Mouse (Mus musculus): ENCODE results near the gene Dennd2d.

Gene Dennd2d

DNA sequence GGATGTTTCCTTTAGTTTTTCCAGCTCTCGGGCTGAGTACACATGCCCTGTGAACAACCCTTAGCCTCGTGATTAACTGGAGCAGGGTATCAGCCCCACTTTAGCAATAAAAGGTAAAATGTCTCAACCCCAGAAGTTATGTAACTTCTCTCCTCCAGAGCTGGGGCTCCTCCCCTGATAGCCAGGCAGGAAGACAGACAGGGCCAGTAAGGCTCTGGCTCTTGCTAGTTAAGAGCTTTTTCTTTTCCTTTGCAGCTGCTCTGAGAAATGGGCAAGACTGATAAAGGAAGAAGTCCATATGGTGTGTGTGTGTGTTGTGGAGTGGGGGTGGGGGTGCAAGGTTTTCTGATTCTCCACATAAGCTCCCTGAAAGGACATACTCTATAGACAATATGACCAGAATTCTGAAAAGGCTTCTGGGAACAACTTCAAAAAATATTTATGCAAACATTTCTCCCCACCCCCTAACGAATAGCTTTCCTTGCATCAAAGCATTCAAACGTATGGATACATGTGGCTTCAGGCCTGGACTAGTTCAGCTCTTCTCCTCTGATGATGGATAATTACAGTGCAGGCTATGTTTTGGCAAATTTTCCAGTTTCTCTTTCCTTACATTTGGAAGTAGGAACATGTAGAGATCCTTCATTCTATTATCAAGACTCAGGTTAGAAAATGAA, 14.0 kb downstream of the Dennd2d start:
- DNase-seq (ENCODE audit: low spot score in 2 of 2) = no peak

DNA sequence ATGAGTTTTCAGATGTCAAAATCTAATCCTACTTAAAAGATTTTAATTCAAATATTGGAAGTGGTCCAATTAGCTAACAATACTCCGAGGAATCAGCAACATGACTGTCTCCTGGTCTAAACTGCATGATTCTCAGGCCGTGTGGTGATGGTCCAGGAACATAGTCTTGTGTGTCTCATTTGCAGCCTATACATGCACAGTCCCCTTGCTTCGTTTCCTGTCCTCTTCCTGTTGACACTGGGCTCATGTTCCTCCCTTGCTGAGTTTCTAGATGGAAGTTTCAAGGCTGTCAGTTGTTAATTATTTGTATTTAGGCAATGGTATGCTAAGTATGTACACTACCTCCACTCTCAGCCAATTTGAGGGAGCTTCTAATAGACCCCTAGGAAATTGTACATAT, 14.8 kb downstream of the Dennd2d start:
- no peak for DNase-seq (ENCODE audit: low spot score in 2 of 2)

DNA sequence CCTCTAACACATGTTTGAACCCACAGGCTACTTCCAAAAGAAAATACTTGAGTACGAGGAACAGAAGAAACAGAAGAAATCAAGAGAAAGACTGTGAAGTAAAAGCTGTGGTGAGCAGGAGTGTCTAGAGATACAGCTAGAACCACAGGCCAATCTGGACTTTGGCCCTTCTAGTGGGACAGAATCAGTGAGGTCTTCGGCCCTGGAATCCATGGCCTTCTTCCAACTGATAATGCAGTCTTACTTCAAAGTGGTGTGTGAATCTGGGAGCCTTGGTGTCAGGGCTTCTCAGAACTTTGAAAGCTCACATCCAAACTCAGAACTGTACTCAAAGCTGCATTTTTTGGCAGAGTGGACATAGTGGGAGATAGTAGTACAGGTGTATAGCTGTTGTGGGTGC, 18.3 kb downstream of the Dennd2d start:
- DNase-seq (ENCODE audit: low spot score in 2 of 2) = no peak

DNA sequence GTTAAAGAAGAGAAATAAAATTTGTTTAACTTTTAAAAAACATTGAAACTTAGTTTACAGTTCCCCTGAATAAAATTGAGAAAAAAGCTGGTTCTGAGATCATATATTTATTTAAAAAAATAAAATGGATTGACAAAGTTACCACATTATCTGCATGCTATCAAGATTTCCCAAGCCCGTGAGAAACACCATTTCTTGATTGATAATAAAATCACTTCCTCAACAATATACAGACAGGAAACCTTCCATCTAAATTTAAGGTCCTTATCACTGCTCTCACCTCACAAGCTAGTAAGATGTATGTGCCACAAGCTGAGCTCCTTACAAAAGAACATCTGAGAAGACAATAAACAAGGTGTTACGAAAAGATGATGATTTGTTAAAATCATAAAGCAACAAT, 20.7 kb downstream of the Dennd2d start:
- no peak for DNase-seq (ENCODE audit: low spot score in 2 of 2)

DNA sequence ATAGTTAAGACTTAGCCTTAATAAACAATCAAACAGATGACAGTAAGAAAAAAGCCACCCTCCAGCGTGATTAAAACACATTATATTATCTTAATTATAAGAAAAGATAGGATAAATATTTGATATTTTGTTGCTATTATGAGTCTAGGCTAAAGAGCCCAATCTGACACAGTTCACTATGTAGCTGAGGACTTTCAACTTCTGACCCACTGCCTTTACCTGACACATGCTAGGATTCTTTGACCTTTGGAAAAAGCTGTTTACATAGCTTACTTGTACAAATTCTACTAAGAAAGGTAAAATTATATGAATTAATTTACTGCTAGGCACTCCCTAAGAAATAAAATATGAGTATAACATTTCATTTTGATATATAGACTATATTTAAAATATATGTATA, 28.5 kb downstream of the Dennd2d start:
- DNase-seq (ENCODE audit: low spot score in 2 of 2) = no peak

DNA sequence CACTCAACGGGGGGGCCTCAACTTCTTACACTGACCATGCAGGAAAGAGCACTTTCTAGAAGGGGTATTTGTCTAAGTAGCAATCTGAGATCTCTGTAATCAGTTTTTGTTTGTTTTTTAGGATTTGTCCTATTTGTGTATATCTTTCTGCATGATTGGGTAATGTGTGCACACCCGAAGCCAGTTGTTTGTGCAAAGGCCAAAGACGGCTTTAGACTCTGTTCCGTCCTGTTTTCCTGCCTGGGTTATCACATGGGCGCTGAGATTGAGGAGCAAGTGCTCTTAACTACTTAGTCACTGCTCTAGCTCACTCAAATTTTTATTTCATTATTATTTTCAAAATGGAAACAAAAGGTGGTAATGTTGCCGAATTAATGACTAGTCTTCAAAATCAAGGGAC, 32.8 kb downstream of the Dennd2d start:
- DNase-seq (ENCODE audit: low spot score in 2 of 2) = no peak

DNA sequence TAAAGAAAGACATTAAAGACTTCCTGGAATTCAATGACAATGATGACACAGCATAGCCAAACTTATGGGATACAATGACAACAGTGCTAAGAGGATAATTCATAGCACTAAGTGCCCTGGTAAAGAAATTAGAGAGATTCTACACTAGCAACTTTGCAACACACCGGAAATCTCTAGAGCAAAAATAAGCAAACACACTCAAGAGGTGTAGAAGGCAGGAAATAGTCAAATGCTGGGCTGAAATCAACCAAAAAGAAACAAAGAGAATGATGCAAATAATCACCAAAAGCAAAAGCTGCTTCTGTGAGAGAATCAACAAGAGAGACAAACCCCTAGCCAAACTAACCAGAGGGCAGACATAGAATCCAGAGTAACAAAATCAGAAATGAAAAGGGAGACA, 40.5 kb downstream of the Dennd2d start:
- no peak for DNase-seq (ENCODE audit: low spot score in 2 of 2)

DNA sequence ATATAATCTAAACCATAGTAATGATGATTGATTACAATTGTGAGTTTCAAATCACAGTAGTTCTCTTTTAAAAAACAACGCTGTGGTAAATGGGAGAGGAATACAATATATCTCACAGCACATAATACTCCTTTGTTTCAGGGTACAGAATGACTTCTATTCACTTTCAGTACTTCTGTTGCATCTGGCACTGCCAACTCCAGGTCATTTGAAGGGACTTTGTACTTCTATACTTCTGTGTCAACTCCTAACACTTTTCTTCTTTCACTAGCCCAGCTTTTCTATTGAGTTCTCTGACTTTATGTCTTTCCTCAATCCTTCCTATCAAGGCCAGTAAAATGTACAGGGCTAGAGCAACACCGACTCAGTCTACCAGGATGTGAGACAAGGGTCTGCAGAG, 44.2 kb downstream of the Dennd2d start:
- no peak for DNase-seq (ENCODE audit: low spot score in 2 of 2)

DNA sequence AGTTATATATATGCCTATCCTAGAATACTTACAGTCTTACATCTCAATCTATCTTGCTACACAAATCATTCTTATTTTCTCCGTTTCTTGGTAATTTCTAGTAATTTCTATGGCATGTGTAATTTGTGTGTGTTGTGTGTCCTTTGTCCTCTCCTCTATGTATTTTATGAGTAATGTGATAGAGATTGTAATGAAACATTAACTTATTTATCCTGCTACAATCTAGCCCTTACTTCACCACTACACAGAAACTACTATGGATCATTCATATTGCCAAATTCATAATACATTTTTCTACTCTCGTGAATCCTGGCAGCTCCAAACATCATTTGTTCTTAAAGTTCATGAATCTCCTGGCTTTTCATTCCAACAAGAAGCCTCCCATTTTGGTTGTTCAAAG, 45.8 kb downstream of the Dennd2d start:
- no peak for DNase-seq (ENCODE audit: low spot score in 2 of 2)

DNA sequence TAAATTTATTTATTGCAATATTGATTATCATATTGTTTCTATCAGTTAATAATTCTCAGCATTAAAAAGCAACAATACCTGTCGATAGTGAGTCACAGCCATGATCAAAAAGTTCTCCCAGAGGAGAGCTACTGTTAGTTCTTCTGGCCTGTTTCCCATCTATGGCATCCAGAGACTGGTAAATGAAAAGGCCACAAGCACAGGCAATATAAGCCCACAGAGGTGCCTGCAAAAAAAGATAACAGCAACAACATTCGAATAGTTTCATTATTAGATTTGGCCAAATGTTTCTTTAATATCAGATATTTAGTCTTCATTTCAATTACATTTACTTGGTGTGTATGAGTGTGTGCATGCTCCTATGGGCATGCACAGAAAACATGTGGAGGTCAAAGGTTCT, 51.1 kb downstream of the Dennd2d start:
- DNase-seq (ENCODE audit: low spot score in 2 of 2) = no peak

DNA sequence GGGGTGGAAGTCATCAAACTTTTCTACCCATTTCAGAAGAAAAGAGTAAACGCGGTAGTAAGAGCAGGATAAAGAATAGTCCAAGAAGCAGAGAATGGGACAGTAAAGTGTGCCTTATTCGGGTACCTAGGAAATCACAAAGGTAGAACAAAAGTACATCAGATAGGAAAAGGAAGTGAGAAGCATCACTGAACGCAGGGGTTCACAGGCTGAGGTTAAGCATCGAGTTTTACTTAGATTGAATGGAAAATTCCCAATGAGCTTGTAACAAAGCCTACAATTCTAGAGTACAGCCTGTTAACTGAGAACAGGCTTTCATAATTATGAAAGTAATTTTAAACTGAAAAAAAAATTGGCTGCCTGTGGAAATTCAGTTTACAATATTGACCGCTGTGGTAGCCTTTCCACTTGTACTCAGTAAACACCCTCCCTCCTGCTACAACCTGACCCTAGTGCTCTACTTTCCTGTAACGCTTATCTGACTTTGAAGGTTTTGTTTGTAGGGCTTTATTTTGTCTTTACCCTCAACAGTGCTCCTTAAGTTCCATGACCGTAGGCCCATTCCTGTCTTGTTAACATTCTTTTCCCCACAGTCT, 62.6 kb downstream of the Dennd2d start:
- no peak for DNase-seq (ENCODE audit: low spot score in 2 of 2)

DNA sequence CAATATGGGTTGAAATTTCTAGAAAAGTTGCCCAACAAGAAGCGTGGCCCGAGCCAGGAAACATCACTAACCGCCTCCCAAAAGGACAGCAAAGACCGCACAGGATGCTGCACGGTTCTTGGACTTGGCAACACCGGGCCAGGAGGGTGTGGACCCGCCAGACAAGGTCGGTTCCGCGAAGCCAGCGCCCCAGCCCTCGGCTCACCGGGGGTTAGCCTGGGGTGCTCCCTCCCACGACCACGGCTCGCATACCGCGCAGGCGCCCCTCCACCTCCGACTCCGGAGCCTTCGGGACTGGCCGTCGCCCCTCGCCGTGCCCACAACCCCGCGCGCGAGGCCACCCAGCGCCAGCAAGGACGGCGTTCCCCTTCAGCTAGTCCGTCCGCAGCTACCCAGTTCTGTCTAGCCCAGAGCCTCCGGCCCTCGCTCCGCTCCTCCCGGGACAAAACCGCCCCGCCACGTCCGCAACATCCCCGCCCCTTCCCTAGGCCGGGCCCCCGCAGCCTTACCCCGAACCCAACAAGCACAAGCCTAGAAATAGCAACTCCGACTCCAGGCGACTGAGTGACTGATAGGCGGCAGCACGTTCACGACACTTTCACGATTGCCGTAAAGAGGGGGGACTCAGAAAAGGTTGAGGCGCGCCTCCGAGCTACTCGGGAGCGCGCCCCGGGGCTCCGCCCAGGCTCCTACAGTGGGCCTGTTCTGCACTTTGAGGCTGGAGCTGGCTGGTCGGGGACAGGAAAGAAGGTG, 65.1 kb downstream of the Dennd2d start, which contains the start of the genes Dram2 and Cept1:
Dram2 (plus strand) TSS at position 628 of the 753 bp plus-strand sequence.
Cept1 (minus strand) TSS at position 632 of the 753 bp plus-strand sequence.
- peak; percentile 86 to 90 for DNase-seq (ENCODE audit: low spot score in 2 of 2)

DNA sequence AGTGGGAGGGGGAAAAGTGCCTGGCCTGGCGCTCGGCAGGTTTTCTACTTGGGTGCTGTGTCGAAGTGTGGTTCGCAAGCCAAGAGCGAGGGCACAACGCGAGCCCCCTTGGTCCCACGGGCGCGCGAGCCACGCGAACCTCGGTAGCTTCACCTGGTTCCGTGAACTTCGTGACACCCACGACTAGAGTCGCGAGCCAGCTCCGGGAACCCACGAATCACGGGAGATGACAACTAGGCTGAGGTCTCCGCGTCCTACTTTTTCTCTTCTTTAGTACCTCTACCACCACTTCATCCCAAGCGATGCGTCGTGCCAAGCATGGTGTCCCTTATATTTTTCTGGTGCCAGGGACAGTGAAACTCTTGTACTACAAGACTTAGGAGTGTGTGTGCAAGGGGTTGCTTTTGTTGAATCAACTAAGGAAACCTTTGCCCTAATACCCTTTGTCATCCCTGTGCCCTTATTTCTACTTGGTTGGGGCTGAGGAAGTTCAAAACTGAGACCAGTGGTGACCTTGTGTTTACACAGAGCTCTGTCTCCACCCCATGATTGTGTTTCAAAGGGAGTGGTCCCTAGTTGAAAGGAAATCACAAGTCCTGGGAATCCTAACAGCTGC, 65.8 kb downstream of the Dennd2d start:
- DNase-seq (ENCODE audit: low spot score in 2 of 2) = no peak

DNA sequence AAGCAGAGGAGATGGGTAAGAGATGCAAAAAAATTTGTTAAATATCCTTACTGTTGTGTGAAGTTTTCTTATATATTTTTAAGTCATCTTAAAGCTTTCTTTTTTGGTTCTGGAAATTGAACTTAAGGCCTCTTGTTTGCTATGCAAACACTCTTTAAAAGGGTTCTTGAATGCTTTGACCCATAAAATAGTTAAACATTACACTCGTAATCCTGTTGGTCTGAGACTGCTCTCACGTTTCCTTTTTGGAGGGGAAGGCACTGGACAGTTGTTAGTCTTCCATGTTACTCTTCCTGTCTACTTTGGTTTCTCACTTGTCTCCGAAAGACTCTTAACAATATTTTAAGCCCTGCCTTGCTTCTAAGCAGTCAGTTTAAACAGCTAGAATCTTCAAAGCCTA, 66.8 kb downstream of the Dennd2d start:
- no peak for DNase-seq (ENCODE audit: low spot score in 2 of 2)
